Mouse (Mus musculus): Measurements from ENCODE around the gene Prex1.

Gene Prex1

DNA sequence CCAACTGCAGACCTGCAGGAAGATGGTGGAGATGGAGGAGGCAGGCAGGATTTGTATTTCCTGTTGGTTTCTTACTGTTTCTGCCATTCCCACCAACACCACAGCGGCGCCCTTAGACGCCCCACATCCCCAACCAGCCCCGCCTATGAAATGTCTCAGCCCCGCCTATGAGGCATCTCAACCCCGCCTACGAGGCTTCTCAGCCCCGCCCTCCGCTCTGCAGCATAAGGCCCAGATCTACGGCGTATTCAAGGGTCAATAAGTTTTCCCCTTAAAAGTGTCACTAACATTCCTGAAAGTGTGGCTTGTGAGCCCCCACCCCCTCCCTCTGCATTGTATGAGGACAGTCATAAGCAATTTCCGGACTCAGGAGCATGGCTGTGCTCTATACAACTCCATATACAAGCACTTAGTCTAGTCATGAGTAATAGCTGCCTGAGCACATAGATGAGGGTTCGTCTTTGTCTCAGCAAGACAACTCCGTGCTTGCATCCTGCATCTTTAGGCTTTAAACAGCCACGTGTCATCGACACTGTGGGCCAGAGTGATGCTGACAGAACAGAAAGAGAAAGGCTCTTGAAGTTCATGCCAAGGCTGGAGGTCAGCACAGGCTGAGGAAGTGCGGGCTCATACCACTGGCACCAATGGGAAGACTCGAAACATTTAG lies 160.0 kb downstream of the Prex1 start:
- no peak for DNase-seq (ENCODE audit: low spot score)

DNA sequence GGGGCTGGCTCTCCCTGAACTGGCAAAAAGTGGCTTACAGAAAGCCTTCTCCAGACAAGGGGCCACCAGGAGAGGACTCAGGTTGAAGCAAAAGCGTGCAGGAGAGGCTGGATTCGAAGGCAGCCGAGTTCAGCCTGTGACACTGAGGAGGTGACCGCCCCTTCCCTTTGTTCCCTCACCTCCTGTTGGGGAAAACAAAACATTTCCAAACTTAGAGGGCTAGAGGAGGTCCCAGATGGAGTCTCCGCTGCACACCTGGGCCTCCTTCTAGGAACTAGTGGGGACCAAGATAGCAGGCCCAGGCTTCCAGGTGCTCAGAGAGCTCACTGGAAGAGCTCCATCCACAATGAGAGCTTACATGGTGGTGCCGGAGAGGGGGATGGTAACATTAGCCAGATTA lies 161.0 kb downstream of the Prex1 start:
- no peak for DNase-seq (ENCODE audit: low spot score)

DNA sequence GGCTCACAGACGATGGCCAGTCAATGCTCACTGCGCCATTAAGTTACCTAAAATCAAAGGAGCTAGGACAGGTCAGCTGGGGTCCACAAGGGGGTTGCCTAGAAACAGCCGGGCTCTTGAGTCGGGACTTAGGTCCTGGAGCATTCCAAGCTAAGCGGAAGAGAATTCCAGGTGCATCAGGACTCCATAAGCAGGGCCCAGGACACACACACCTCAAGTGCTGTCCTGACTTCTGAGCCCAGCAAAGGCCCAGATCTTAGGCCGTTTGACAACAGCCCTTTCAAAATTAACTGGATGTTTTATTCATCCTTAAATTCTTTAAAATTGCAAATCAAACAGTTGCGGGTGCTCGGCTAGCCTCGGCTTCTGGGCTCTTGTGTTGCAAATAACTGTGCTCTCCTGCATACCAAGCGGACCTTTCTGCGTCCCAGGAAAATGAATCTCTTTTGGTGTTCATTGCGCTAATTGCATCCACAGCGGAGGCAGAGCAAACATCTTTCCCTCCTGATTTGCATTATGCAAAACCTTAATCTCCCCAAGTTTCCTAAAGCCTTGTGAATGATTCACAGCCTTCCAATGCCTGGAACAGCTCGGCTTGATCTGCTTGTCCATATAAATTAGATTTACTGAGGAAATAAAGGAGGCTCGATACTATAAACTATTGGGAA lies 161.7 kb downstream of the Prex1 start:
- DNase-seq (ENCODE audit: low spot score) = no peak

DNA sequence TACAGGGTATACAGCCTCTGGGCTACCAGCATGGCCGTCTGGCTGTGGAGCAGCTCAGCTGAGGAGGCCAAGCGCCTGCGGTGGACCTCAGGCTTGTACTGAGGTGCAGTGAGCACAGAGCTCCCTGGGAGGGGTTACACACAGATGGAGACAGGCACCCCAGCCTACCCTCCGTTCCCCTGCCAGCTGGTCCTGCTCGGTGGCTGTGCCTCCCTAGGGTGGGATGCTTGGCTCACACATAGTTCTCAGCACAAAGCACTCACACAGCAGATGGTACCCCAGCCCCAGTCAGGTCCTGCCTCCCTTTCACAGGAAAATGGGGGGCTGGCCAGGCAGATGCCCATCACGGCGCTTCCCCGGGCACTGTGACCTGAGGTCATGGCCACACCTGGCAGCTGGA lies 163.8 kb downstream of the Prex1 start:
- DNase-seq (ENCODE audit: low spot score) = no peak

DNA sequence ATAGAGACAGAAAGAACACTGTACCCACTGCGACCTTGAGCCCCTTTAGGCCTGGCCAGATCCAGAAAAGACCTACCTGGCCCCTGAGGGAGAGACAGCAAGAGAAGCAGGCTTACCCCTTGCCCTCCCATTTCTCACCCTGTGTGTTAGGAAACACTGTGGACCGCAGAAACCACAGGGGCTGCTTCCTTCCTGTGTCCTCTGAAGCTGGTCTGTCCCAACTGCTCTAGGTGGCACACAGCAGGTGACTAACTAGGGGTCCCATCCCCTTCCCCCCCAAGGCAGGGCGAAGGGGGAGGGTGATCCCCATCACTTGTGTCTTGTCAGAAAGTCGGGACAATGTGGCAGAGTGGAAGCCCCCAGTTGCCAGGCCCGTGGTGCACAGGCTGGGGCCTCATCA lies 164.6 kb downstream of the Prex1 start:
- DNase-seq (ENCODE audit: low spot score) = no peak

GRCm38 (mm10) chr2:166545580-166545979 lies 168.1 kb downstream of the Prex1 start:
- DNase-seq (ENCODE audit: low spot score) = no peak

DNA sequence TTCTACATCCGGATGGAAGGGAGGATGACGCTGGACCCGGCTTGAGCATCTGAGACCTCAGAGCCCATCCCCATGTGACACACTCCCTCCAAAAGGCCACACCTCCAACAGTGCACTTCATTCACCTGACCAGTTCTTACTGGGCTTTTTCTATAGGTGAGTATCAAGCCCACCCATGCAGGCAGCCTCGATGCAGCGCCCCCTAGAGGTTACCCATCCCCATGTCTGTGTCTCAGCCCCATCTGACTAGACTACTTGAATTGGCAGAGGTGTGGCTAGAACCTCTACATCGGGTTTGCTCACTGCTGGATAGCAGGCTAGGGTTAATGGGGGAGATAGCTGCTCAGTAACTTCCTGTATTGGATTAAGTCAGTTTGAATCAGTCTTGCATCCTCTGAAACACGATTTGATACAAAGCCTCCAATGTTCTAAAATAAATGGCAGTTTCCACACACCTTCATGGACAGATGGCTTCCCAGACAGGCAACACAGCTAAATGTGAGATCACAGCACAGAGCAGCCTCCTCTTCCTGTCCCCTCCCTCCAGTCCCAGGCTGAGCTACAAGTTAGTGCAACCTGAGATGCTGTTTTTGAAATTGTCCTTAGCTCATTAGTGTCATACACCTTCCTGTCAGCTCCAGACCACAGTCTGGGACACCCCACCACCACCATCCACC lies 168.9 kb downstream of the Prex1 start:
- DNase-seq (ENCODE audit: low spot score) = no peak

GRCm38 (mm10) chr2:166541112-166541928 lies 172.3 kb downstream of the Prex1 start:
- DNase-seq (ENCODE audit: low spot score) = no peak

DNA sequence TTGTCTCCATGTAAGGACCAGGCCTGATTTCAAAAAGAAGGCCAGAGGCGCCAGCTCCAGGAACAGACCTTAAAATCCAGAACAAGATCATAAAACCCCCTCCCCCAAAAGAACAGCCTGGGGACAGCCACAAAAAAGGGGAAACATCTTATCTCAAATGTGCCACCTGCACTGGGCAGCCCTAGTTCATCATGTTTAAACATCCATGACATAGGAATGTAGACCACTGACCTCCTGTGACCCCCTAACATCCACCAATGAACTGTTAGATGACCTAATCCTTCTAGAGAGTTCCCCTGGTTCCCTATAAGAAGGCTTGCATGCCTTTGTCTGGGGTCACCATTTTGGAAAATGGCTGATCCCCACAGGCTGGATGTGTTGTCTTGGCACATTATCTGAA lies 173.4 kb downstream of the Prex1 start:
- no peak for DNase-seq (ENCODE audit: low spot score)

DNA sequence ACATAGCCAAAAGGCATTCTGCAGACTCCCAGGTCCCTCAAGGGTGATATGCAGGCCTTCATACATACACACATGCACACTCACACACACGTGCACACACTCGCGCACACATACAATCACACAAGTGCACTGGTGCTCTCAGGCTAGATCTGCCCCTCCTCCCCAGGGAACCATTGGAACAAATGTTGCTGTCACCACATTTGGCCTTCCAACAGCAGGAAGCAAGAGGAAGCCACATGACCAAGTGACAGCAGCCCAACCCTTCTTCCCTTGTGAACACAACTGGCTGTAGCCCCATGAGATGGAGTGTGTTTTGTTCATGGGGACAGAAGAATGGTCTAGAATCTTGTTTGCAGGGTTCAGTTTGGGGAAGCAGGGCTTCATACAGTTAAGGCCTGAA lies 176.7 kb downstream of the Prex1 start:
- DNase-seq (ENCODE audit: low spot score) = no peak

GRCm38 (mm10) chr2:166535519-166535918 lies 178.1 kb downstream of the Prex1 start:
- DNase-seq (ENCODE audit: low spot score) = no peak

- DNase-seq (ENCODE audit: low spot score) = no peak
Observed at GRCm38 (mm10) chr2:166526204-166526603, 187.4 kb downstream of the Prex1 start.

DNA sequence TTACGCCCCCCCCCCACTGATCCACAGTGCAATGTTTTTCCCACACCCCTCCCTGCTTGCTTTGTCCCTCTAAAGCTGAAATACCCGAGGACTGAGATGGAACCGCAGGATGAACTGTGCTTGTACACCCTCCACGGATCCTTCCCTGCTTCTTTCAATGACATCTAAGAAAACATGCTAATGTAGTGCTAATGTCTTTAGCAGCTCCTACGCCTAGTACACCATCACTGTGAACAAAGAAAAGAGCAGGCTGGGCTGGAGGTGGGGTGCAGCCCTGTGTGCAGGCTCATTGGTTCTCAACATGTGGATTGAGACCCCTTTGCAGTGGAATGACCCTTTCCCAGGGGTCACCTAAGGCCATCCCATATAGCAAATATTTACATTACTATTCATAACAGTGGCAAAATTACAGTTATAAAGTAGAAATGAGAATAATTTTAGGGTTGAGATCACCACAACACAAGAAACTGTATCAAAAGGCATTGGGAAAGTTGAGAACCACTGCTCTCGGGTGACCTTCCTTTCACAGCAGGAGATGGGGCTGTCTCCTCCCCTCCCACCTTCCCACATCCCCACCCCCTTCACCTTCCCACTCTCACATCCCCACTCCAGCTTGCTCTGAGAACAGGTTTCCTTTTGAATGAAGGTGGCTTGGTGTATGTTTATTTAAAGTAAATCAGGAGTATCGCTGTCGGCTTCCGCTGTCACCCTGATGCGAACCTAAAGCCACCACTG lies 190.3 kb downstream of the Prex1 start:
- no peak for DNase-seq (ENCODE audit: low spot score)

DNA sequence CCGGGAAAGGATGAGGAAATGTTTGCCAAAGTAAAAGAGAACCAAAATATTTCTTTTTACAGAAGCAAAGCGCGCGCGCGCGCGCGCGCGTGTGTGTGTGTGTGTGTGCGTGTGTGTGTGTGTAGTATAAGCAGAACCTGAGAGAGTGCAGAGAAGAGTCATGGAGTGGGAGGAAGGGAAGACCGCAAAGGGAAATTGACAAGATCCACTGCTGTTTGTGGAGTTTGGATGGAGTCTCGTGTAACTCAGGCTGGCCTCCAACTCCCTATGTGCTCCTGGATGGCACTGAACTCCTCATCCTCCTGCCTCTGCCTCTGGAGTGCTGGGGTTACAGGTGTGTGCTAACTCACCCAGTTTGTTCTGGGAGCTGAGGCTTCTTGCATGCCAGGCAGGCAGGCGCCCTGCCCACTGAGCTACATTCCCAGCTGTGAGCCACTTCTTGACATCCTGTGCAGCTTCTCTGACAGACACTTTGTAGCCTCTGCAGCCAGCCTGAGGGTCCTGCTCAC lies 191.0 kb downstream of the Prex1 start:
- no peak for DNase-seq (ENCODE audit: low spot score)

GRCm38 (mm10) chr2:166521878-166522611 lies 191.6 kb downstream of the Prex1 start:
- no peak for DNase-seq (ENCODE audit: low spot score)

- DNase-seq (ENCODE audit: low spot score) = no peak
Observed at GRCm38 (mm10) chr2:166521461-166521860, 192.2 kb downstream of the Prex1 start.

- no peak for DNase-seq (ENCODE audit: low spot score)
Observed at GRCm38 (mm10) chr2:166520536-166520935, 193.1 kb downstream of the Prex1 start.

- peak; percentile 23 for DNase-seq (ENCODE audit: low spot score)
Observed at GRCm38 (mm10) chr2:166517392-166518174, 196.0 kb downstream of the Prex1 start.

GRCm38 (mm10) chr2:166516818-166517353 lies 196.7 kb downstream of the Prex1 start:
- DNase-seq (ENCODE audit: low spot score) = no peak

All from urinary bladder, postnatal 25 days (tissue).